Mouse (Mus musculus): ENCODE data around the gene Rab39.

GRCm38 (mm10) chr9:53750899-53751298, 44.9 kb upstream of the Rab39 start:
- TF ChIP-seq CTCF (IDR thresholded peaks at IDR 0.05; ENCODE audit: low read depth) (peak; percentile 44), EP300 (IDR thresholded peaks at IDR 0.05; ENCODE audit: low read depth) (no peak)

All from liver, postnatal 0 days (tissue).